Mouse (Mus musculus) left cerebral cortex, adult 11 months (tissue): ENCODE data around the gene P2ry6.
A peak's percentile ranks its signal among the peaks of the same experiment; 100 is the strongest.

Experiments used
- DNase-seq: peaks from one replicate; pipeline ENCODE4 v3.0.0; 2022; ENCODE audit warnings: low spot score

The P2ry6 gene

GRCm38 (mm10) chr7:100916526-100916925, 57.9 kb downstream of the P2ry6 start:
- no peak for DNase-seq

GRCm38 (mm10) chr7:100915204-100915603, 59.2 kb downstream of the P2ry6 start:
- DNase-seq: no peak

- DNase-seq: no peak
Observed at GRCm38 (mm10) chr7:100911791-100912190, 62.7 kb downstream of the P2ry6 start.

DNA sequence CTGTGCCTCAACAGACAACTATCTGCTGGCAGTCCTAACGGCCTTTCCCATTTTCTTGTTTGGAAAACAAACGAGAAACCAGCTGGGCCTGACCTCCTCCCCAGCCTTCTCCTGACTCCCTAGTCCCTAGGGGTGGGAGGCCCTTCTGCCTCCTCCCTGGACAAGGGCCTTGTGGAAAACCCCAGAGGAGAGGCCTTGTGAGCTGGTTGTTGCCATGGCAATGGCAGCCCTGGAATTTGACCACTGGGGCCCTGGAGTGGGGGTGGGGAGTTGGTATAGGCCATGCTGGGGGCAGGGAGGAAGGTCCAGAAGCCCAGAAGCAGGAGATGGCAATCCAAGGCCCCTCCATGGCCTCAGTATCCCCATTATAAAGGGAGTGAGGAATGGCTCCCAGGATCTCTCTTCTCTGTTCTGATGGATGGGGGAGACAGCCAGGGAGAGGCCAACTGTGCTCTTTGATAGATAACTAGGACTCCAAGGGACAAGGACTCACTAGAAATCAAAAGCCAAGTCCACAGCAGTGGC, 63.1 kb downstream of the P2ry6 start:
- no peak for DNase-seq

- no peak for DNase-seq
Observed at GRCm38 (mm10) chr7:100908567-100908966, 65.9 kb downstream of the P2ry6 start.

GRCm38 (mm10) chr7:100908061-100908460, 66.4 kb downstream of the P2ry6 start:
- DNase-seq: no peak

DNA sequence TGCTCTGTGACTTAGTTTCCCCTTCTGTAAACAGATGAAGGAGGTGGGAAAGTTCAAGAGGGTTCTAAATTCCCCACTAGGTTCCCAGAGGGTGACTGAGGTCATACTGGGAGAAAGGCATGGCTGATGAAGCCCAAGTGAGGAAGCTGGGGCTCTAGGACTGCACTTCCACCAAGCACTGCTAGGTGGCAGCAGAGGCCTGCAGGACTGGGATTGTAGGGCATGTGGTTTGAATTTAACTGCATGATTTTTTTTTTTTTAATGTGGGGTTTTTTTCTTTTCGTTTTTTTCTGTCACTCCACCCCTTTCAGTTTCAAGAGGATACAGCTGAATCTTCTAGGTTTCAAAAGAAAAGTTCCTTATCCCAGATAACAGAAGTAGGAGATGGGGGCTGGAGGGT, 67.2 kb downstream of the P2ry6 start:
- peak; percentile 73 for DNase-seq

DNA sequence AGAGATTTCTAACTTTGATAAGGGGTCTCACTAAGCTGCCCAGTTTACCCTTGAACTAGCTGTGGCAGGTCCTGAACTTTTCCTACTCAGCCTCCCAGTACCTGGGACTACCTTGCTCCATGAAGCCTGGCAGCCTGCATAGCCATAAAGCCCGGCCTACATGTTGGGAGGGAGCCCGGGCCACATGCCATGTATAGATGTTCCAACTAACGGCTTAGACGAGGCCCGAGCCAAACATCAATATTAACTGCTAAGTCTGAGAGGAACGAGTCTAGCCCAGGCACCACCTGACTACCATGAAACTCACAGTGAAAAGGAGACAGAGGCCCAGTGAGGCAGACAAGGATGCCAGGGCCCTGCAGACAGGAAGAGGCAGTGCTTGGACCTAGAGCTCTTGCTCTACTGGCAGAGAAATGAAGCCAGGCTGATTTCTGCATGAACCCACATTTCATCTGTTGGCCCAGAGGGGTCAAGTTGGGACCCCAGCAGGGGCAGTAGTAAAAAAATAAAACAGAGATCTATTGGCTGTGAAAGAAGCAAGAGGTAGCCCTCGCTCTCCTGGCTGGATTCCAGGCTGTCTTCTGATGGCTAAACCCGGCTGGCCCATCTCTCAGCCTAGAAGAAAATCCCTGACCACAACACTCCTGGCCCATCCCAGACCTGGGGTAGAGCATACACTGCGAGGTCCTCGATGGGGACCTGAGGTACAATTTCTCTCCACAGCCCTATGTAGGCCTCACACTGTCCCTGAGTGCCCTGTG, 68.2 kb downstream of the P2ry6 start:
- no peak for DNase-seq

DNA sequence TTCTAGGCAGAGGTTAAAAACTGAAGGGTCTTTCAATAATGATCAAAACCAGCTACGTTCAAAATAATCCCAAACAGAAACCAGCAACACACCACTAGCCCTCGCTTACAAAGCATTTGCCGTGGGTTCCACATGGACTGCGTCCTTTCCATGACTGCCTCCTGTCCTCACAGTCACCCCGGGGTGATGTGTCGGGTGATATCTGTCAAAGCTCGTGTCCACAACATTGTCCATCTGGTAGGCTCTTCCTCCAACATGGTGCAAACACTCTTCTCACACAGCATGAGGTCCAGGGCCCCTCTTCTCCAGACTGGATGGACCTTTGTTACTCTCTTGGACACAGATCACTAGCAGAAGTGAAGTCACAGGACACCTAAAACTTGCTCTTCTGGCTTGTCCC, 69.4 kb downstream of the P2ry6 start:
- no peak for DNase-seq

GRCm38 (mm10) chr7:100904612-100905011, 69.8 kb downstream of the P2ry6 start:
- DNase-seq: no peak

DNA sequence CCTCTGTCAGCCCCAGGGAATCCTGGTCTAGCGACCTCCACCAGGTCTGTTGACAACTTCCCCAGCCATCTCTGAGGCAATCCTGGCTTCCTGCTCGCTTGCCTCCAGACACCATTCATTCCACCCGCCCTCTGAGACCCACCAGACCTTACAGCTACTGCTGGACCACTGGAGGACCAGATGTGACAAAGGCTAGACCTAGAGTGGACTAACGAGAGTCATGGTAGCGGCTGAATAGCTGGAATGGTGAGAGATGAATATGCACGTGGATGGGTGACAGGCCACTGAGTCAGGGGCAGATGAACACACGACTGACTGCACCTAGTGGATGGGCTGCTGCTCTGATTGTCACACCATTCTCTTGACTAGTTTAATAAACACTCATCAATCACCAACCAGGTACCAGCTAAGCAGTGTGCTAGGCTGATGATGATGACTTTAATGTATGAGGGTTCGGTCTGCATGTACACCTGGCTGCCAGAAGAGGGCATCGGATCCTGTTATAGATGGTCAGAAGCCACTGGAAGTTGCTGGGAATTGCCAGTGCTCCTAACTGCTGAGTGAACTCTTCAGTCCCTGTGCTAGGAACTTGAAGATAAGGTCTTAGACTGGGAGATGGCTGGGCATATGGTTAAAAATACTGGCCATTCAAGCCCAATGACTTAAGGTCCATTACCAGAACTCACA, 71.9 kb downstream of the P2ry6 start:
- no peak for DNase-seq

DNA sequence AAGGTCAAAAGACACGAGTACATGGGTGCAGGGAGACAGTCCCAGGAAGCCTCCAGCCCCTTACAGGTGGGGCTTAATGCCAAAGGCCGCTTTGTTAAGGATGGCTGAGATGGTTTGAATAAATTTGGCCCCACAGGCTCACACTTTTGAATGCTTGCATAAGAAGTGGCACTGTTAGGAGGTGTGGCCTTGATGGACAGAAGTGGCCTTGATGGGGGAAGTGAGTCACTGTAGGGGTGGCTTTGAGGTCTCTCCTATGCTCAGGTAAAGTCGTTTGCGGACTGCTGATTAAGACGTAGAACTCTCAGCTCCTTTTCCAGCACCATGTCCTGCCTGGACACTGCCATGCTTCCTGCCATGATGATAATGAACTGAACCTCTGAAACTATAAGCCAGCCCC, 76.6 kb downstream of the P2ry6 start:
- no peak for DNase-seq

- no peak for DNase-seq
Observed at GRCm38 (mm10) chr7:100894833-100895226, 79.6 kb downstream of the P2ry6 start.

DNA sequence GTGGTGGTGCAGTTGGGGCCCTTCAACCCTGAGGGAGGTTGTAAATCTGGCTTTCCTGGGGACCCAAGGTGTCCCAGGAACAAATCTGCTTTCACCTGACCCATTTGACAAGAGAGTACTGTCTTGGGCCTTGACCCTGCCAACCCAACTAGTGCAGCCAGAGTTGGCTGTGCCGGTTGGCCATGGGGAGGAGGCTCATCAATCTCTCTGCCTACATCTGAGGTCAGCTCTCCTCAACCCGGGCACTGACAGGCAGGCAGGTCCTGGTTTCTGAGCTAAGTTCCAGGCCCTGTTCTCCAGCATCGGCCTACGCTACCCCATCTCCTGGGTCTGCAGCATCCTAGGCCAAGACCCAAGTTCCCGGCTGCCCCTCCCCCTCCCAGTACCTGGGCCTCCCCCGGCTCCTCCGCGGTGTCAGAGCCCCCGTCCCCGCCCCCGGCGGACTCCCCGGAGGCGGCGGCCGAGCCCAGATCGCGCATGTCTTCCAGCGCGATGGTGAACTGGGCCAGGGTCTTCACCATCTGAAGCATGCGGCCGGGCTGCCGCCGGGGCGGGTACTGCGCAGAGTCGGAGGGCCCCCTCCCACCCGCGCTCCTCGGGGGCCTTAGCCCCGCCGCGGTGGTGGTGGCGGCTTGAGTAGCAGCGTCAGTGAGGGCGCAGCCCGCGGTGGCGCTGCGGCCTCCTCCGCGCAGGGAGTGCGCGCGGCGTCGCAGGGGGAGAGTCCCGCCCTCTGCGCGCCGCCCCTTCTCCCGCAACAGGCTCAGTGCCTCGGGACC, 80.2 kb downstream of the P2ry6 start:
- DNase-seq: peak; percentile 63

- DNase-seq: no peak
Observed at GRCm38 (mm10) chr7:100893249-100894056, 81.0 kb downstream of the P2ry6 start.
